Mouse (Mus musculus) thymus, postnatal 0 days (tissue): Measurements from ENCODE around the gene Ngrn. TPM values are rescaled to one million over a fixed set of nuclear protein-coding genes. Genes with fewer than 3 reads are reported as not detected.

Source experiments
- DNase-seq: peaks from one replicate; pipeline ENCODE4 v3.0.0-alpha.2; 2015; ENCODE audit warnings: low spot score
- polyA plus RNA-seq: library from polyadenylated mRNA; unstranded; fragments of >200 nt; fragmentation: Nextera tagmentation; extraction: Ambion mirVana; gene quantifications from 2 replicates; pipeline ENCODE4 v1.2.1, GENCODE M21; 2015

Ngrn gene
- polyA plus RNA-seq: 65.6 and 65.8 TPM in 2 replicates

DNA sequence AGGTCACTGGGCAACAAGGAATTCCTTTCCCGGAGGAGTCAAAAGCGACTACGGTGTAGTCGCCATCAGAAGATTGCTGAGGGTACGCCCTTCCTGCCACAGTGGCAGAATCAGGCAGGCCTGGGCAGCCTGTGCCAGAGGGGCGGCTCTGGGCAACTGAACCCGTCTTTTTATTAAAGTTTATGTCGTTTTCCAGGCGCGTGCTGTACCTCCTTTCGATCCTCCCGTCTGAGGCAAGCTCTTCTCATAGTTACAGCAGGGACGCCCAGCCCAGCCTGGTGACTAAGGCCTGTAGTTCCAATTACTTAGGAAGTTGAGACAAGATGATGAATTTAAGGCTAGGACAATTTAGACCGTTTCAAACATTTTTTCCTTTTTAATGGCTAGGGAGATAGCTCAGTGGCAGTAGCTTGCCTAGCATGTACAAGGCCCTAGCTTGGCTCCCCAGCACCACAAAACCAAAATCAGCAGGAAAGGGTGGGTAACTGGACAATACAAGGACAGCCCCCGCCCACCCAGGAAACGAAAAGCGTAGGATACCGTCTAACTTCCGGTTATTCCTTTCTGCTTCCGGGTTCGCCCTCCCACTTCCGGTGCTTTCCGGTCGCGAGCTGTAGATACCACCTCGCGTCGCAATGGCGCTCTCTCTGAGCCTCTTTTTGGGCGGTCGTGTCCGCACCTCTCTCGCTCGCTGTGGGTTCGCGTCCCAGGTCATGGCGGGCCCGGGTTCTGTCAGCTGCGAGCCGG, at the start of gene Ngrn:
Gene Ngrn (plus strand): TSS at position 591 of the 747 bp plus-strand sequence.
- peak; percentile 90 for DNase-seq

- no peak for DNase-seq
These were observed 47.4 kb upstream of the Ngrn start for GRCm38 (mm10) chr7:80213604-80214003.

DNA sequence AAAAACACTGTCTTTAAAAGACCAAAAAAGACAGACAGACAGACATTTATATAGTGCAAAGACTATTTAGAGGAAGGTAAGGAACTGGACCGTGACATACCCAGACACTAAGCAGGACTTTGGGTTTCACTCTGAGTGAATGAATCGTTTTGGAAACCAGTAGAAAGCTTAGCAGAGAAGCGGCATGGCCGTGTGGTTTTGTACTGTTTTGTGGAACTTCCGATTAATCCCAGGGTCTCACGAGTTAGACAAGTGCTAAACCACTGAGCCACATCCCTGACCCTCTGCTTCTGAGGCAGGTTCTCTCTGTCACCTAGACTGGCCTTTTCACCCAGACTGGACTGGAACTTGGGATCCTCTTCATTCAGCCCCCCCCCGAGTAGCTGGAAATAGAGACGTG, 46.6 kb upstream of the Ngrn start:
- DNase-seq: no peak

DNA sequence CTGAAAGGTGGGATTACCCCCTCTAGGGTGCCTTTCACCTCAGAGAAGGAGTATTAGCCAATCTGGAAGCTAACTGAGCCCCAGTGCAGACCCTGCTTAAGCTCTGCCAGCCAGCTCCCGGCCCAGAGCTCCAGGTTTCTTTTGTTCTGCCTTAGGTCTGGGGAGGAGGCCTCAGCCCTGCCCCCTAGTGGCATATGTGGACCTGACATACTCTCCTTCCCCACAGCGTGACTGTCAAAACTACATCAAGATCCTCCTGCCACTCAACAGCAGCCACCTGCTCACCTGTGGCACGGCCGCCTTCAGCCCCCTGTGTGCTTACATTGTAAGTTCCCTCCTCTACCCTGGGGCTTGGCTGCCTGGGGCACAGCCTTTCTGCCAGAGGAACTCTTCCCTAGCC, 45.6 kb upstream of the Ngrn start:
- peak; percentile 88 for DNase-seq

- no peak for DNase-seq
These were observed 44.4 kb upstream of the Ngrn start for GRCm38 (mm10) chr7:80216566-80216965.

DNA sequence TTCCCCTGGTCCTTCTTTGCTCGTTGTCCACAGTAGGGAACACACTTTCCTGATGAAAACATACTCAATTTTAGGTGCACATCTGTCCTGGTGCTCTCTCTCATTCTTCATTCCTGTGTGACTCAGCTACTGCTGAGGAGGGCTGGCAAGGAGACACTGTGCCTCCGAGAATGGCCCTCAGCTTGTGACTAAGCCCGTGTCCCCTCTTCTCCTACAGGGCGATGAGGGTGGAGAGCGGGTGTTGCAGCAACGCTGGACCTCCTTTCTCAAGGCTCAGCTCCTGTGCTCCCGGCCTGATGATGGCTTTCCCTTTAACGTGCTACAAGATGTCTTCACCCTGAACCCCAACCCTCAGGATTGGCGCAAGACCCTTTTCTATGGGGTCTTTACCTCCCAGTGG, 42.3 kb upstream of the Ngrn start:
- DNase-seq: no peak

DNA sequence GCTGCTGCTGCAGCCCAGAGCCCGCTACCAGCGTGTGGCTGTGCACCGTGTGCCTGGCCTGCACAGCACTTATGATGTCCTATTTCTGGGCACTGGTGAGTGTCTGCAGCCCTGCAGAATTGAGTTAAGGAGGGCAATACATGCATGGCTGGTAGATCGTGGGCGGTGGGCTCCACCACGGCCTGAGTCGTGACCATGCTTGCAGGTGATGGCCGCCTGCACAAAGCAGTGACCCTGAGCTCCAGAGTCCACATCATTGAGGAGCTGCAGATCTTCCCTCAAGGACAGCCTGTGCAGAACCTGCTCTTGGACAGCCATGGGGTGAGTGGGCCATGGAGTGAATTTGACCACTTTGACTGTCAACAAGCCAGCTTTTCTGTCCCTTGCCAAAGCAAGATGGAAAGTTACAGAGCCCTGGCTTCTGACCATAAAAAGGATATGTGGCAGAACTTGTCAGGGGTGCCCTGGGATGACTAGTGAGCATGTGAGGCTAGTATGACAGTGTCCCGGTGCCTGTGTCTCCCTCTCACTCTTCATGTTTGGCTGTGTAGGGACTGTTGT, 40.7 kb upstream of the Ngrn start:
- DNase-seq: no peak

- no peak for DNase-seq
These were observed 39.8 kb upstream of the Ngrn start for GRCm38 (mm10) chr7:80221179-80221750.

- DNase-seq: no peak
These were observed 34.0 kb upstream of the Ngrn start for GRCm38 (mm10) chr7:80227065-80227464.

DNA sequence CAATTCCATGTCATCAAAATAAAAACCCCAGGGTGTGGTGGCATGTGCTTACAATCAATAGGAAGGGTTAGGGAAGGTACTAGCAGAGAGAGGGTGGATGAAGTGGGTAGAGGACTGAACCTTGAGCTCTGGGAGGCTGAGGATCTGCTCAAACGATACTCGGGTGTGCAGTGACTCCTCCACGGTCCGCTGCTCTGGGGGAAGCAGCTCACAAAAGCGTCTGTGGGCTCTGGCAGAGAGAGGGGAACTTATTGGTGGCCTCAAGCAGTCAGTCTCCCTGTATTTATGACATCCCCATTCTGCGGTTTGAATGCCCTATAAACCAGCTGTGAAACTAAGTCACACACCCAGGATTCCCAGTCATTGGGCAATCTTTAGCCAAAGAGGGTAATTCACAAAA, 30.8 kb upstream of the Ngrn start:
- DNase-seq: no peak

DNA sequence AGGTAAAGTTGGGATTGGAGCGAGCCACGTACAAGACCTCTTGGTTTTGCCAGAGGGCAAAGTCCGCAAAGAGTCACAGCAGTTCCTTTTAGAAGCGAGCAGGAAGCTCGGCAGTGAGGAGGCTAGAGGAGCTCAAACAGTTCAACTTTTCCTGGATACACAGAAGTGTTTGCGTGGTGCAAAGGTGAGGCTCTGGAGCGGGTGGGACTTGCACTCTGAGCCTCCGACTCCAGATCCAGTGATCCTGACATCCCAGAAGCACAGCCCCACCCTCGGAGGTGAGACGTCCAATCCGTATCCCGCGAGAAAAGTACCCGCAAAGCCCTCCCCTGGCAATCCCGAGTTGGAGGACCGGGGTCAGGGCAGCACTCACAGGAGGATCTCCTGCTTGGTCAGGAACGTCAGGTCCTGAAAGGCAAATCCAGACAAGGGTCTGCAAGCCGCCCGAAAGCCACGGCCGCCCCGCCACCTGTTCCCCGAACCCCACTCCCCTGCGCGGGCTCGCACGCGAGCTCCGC, 29.0 kb upstream of the Ngrn start:
- DNase-seq: peak; percentile 33

- peak; percentile 99 for DNase-seq
These were observed 28.5 kb upstream of the Ngrn start, which contains the start of the genes Cib1 and Gdpgp1 for GRCm38 (mm10) chr7:80232489-80233029. TSS of gene Cib1 (minus strand) at chr7:80232813. TSS of gene Gdpgp1 (plus strand) at chr7:80232865.

- no peak for DNase-seq
These were observed 27.2 kb upstream of the Ngrn start for GRCm38 (mm10) chr7:80233799-80234198.

DNA sequence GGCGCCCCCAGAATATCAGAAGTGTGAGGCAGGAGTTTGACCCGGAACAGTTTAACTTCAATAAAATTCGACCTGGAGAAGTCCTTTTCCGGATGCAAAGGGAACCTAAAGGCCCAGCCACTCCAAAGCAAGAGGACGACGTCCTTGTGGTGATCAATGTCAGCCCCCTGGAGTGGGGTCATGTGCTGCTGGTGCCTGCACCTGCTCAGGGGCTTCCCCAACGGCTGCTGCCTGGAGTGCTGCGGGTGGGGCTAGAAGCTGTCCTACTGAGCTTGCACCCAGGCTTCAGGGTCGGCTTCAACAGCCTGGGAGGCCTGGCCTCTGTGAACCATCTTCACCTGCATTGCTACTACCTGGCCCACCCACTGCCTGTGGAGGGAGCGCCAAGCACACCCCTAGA, 22.5 kb upstream of the Ngrn start:
- DNase-seq: no peak

GRCm38 (mm10) chr7:80241661-80242060, 19.4 kb upstream of the Ngrn start:
- no peak for DNase-seq

DNA sequence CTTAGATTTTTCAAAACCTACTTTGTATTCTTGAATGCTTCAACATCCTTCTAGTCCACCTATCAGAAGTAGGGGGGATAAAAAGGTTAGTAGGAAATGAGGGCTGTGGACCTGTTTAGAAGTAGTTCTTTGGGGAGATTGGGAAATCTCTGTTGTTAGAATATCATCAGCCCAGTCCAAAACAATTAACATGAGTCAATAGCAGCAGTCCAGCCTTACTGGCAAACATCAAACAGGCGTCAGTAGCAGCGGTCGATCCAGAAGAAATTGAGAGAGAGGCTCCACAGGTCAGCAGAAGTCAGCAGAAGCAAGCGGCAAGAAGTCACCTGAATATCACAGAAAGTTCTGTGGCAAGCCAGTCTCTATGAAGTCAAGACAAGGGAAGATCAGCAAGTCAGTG, 16.2 kb upstream of the Ngrn start:
- no peak for DNase-seq

- peak; percentile 97 for DNase-seq
These were observed 14.8 kb upstream of the Ngrn start, which contains the start of gene Ttll13 for GRCm38 (mm10) chr7:80246148-80246721. TSS of gene Ttll13 (plus strand) at chr7:80246376.

GRCm38 (mm10) chr7:80246859-80247258, 14.2 kb upstream of the Ngrn start:
- peak; percentile 50 for DNase-seq

GRCm38 (mm10) chr7:80252437-80252836, 8.6 kb upstream of the Ngrn start:
- no peak for DNase-seq

DNA sequence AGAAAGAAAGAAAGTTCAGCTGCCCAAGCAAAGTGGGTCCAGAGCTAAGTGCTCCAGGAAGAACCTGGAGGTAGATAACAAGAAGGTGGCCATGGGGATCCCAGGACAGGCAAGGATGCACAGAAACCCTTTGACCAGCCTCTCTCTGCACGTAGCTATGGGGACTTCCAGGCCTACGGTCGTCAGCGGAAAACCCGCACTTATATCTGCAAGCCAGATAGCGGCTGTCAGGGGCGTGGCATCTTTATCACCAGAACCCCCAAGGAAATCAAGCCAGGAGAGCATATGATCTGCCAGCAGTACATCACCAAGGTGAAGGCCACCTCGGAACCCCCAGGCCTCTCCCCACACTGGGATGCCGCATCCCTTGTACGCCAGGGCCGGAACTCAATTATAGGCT, 8.1 kb upstream of the Ngrn start:
- DNase-seq: no peak

- peak; percentile 19 for DNase-seq
These were observed 5.0 kb upstream of the Ngrn start for GRCm38 (mm10) chr7:80255981-80256380.

DNA sequence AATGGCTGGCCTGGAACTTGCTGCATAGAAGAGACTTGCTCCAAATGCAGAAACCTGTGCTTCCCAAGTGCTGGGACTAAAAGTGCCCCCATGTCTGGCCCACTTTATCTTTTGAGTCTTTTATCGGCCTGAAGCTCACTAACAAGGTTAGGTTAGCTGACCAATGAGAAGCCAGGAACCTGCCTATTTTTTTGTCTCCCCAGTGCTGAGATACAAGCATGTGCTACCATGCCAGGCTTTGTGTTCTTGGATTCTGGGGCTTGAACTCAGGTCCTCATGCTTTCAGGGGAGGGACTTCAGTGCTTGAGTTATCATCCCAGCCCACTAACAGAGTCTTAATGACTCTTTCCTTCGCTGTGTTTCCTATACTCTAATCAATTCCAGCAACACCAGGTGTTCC, 3.3 kb upstream of the Ngrn start:
- no peak for DNase-seq
